Mouse (Mus musculus) hematopoietic stem cell, adult 5-6 weeks (primary cell): ENCODE measurements at regions not wholly inside any gene's neighbourhood (a gene's known extent, or its start where the extent isn't known, plus 50 kb on each side); places are given as distances from the start of the nearest gene placed in this dataset.

Experiments used
- ATAC-seq, 2 experiments: fragments of 125-278 bp in 1 of 2; replicated peaks in 1 of 2; 2 replicates each; pipeline ENCODE4 v1.8.0; 2016 to 2017; ENCODE audit warnings: inconsistent platforms in 2 of 2, mild to moderate bottlenecking in 2 of 2, moderate number of reproducible peaks in 2 of 2, low read depth in 1 of 2, moderate TSS enrichment in 1 of 2; ENCODE audit not compliant: low FRiP score in 2 of 2, poor library complexity in 2 of 2, severe bottlenecking in 2 of 2, insufficient read depth in 1 of 2, low TSS enrichment in 1 of 2

DNA sequence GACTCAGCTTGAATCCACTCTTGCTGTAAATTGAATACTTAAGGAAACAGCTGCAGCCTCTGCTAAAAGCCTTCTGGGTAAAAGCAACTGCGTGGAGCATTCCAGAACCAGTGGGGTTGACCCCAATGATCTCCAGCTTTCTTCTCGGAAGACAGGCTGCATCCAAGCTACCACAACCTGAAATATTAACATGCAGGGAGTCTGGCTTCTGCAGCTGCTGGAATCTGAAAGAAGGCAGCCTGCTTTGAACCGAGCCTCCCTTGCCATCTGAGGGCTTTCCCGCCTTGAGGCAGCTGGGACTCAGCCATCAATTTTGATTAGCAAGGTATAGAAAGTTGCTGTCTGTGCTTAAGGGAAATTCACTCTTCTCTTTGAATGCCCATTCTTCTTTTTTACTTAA lies 261.6 kb upstream of the Adcy2 start:
- ATAC-seq: no peak

DNA sequence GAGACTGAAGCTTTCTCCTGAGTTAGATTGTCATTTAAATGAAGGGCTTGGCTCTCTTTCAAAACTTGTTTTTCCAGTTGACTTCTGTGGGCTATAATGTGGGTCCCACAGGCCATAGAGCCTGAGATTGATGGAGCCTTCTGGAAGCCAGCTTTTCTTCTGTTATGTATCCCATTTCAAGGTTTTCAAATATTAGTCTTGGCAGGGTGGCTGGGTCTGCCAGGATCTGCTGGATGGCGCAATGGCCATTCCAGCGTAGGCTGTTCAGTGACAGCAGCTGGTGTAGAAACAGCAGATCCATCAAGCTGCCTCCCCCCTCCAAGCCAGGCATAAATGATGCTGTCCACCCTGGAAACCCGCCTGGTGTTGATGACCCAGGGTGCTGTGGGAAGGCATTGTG lies 264.4 kb upstream of the Adcy2 start:
- no peak for ATAC-seq

DNA sequence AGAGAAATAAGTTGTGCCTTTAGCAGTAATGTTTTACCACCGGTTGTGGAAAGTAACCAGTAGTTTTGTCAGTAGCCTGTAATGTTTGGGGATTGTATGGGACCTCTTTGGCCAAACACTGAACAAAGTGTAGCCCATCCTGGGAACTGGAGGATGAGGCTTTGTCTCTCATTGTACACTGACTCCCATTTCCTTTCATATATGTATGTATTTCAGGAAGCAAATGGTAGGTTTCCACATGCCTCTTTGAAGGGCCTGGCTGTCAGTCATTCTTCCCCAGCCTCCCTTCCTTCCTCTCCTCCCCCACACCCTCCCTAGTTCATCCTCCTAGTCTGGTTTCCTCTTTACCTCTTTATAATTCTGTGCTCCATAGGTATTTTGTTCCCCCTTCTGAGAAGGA lies 266.7 kb upstream of the Adcy2 start:
- ATAC-seq: no peak

DNA sequence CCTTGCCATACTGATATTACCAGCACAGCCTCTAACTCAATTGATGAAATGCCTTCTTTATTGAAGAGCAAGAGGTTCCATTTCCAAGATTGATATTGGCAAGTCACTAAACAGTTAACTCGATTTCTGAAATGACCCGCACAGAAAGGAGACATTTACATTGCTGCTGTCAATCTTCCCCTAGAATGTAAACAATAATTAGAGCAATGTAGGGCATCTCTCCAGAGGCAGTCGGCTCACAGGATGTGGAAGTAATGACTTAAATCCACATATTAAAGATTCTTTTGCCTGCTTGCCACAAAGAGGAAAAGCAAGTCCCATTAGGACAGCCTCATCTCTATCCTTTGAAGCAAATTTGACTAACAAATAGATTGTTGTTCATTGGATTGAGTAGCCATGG lies 261.0 kb upstream of the Nsun2 start:
- ATAC-seq: no peak

DNA sequence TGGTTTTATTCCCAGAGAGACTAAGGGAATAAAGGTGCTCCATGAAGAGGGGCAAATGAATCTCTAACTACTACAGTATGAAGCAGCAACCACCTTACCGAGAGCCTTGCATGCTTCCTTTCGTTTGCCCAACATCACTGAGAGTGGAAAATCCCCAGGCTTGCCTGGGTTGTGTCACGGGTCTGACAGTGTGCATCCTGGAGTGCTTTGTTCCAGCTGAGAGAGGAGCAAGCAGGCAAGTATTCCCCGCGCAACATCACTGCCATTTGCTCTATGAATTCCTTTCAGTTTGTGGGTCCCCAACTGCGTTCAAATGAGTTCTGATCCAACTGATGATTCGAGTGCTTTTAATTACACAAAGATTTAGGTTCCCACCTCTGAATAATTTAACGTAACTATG lies 253.9 kb upstream of the Nsun2 start:
- no peak for ATAC-seq

DNA sequence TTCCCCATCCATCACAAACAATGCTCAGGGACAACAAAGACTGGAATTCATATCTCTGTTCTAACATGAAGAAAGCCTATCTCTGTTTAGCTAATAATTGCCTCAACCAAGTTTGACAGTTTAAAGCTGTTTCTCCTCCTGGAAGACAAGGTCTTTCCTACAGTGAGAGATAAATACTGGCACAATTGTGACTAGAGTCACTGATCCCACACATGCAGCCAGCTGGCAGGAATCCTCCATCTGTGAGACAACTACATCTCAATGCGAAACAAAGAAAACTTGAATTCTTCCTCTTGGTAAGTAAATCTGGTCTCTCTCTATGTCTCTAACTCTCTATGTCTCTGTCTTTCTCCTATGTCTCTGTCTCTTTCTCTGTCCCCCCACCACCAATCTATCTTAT lies 239.1 kb upstream of the Nsun2 start:
- ATAC-seq: no peak

DNA sequence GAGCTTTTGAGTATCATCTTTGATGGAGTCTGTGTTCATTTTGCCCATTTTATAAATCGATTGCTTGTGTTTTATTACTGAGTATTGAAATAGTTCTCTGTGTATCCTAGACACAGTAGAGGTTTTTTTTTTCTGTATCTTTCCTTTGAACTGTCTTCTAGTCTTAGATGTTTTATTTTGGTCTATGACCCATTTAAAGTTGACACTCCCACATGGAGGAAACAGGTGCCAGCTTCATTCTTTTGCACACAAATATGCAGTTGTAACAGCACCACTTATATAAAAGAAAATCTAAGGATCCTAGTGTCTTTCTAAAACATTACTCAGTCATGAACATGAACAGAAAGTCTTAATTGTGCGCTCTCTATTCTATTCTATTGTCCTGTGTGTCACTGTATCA lies 230.2 kb upstream of the Nsun2 start:
- ATAC-seq: no peak

DNA sequence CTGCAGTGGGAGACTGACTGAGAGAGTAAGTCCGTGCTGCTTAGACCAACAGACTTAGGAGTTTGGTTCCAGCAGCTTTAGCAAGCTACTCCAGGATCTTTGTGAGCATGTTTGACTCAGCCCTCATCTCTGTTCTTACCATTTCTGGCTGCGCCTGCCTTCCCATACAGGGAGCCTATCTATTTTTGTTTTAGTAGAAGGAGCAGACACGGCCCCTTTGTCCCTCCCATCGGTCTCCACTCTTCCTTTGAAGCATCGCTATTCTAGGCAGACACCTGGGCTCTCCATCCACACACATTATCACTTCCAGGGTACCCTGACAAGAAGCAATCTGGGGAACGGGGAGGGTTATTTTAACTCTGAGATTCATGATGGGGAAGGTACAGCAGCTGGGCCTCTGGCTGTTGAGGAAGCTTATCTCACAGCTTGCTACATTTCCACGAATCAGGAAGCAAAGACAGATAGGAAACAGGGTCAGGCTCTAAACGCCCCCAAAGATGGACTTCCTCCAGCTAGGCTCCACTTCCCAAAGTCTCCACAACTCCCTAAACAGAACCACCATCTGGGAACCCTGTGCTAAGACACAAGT lies 203.0 kb upstream of the Nsun2 start:
- no peak for ATAC-seq

DNA sequence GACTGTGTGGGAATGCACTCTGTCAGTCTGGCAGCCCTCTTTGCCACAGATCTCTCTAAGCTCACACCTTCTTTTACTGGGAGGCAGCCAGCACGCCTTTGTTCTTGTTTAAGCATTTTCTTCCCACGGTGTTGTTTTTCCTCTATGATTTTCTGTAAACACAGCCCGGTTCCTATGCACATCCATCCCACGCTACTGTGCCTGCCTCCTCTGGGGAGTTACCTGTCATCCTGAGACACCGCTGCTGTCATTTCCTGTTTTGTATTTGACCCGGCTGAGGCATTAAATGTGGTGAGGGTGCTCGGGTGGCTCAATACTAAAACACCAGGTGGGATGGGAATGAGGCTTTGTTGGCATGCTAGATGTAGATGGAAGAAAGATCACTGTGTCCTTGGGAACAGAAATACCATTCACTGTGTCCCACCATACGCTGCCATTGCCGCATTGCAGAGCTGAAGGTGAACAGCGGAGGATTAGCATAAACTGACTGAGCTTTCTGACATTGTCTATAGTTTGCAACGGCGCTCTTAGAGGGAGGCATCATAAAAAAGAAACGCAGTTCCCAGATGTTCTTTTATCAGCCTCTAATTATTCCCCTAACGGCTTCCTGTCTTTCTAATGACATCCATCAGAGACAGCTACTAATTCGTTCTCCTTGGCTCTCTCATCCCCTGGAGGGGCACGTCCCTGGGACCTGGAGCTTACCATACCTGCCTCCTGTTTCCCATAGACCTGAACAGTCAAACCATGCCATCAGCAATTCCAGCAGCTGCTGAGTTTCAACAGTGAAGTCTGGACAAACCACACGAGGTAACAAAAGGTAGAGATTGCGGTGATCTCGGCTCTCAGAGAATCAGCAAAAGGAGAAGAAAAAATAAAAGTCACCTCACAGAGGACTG lies 201.8 kb upstream of the Nsun2 start:
- ATAC-seq: no peak

DNA sequence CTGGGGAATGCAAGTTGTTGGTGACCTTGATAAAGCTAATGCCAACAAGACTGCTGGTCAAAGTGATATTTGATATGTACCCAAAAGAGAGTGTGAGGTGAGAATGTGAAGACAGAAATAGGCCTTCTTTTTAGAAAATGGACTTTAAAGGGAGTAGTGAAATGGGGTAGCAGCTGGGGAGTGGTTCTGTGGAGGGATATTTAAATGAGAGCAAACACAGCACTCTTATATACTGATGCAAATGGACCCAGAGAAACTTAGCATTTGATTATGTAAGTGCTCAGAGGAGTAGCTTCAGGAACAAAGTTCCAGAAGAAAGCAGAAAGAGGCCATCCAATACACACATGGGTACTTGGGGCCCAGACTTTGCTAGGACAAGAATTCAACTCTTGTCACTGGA lies 189.7 kb upstream of the Nsun2 start:
- no peak for ATAC-seq

DNA sequence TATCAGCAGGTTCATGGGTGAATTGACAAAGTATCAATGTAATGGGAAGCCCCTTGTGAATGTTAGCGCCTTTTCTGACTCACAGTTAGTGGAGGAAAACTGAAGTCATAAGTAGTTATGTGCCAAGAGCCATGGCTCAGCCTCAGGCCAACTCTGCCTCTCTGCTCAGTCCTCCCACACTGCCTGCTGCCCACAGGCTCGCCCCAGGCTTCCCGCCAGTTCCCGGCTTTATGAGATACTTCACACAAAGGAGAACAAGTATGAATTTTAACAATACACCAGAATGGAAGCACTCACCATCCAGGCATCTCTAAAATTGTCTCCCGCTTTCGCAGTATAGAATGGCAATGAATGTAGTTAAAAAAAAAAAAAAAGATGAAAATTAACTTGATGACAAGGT lies 176.1 kb upstream of the Nsun2 start:
- no peak for ATAC-seq

DNA sequence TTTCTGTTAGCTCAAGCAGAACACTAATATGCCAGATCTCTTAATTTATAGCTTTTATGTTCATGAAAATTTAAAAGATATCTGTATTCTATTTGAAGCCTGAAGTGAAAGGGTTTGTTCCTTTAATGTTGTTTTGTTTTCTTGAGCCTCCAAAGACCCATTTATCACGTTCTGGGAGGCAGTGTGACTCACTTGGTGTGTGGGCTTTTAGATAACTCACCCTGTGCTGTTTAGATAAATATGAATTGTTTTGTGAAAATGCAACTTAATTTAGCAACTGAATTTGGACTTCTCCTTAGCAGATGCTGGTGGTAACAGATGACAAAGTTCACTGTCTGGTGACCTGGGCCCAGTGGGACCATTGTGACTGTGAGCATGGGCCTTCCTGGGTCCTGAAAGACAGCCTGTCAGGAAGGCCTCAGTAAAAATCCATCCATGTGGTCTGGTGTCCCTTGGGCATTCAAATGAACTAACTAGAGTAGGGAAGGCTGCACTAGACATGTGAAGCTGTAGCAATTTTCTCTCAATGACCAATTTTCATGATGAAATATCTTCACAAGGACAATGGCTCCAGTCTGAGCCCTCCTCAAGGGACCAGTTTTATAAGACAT lies 167.6 kb upstream of the Nsun2 start:
- no peak for ATAC-seq

DNA sequence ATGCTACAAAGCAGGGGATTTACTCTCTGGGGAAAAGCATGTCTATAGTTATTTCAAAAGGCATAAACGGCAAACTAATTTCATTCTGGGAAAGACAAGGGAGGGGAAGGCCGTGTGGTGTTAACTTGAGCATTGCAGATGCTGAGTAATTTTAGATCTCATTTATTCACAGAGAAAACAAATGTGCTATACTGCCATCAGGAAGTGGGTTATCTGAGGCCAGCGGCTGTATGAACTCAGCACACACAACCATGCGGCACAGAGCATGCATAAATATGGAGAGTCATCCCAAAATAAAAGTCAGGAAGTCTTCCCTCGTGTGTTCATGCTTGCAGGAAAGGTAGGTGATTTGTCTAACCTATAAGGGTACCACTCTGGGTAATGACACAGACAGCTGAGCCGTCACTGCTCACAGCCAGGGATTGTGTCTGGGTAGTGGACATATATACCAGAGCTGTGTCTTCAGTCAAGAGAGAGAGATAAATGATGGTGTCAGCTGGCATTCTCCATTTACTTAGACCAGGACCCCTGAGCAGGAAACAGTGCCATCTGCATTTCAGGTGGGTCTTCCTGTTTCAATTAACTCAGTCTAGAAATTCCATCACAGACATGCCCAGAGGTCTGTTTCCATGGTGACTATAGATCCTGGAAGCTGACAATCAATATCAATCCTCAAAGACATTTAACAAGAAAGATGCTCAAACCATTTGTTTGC lies 160.3 kb upstream of the Nsun2 start:
- ATAC-seq: no peak

DNA sequence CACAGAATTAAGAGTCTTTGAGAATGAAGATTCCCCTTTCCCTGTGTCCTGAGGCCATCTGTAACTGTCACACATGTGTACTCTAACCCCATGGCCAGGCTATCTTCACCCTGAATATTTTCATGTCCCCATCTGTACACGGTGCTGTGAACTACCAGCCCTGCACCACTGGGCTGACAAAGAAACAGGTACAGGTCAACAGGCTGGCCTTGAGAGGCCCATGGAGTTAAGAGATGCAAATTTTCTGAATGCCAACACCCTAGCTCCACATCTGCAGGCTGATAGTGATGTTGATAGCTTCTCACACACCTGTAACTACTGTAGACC lies 159.8 kb upstream of the Nsun2 start:
- ATAC-seq: no peak

DNA sequence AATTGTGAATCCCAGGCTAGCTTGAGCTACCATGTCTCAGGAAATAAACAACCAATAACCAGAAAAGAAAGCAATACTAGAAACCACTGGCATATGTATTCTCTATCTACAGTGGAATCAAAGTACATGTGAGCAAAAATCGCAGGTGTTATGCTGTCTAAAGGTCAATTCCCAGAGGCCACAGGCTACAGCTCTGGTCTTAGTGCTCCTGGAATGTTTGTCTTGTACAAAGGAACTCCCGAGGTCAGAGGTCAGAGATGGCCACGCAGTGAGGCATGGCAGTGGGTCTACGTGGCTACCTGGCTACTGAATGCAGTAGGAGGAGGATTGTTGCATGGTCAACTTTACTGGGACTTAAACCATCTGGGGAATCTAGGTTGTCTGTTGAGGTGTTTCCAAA lies 153.1 kb upstream of the Nsun2 start:
- no peak for ATAC-seq

DNA sequence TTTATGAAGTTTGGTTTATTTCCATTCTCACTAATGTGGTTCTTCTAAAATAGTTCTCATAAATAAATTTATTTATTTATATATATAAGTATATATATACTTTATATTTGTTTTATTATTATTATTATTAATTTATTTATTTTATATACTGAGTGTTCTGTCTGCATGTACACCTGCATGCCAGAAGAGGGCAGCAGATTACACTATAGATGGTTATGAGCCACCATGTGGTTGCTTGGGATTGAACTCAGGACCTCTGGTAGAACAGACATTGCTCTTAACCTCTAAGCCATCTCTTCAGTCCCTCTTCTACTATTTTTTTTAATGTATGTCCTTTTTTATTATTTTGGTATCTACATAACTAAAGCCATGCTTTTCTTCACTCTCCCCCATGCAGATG lies 148.8 kb upstream of the Nsun2 start:
- no peak for ATAC-seq

DNA sequence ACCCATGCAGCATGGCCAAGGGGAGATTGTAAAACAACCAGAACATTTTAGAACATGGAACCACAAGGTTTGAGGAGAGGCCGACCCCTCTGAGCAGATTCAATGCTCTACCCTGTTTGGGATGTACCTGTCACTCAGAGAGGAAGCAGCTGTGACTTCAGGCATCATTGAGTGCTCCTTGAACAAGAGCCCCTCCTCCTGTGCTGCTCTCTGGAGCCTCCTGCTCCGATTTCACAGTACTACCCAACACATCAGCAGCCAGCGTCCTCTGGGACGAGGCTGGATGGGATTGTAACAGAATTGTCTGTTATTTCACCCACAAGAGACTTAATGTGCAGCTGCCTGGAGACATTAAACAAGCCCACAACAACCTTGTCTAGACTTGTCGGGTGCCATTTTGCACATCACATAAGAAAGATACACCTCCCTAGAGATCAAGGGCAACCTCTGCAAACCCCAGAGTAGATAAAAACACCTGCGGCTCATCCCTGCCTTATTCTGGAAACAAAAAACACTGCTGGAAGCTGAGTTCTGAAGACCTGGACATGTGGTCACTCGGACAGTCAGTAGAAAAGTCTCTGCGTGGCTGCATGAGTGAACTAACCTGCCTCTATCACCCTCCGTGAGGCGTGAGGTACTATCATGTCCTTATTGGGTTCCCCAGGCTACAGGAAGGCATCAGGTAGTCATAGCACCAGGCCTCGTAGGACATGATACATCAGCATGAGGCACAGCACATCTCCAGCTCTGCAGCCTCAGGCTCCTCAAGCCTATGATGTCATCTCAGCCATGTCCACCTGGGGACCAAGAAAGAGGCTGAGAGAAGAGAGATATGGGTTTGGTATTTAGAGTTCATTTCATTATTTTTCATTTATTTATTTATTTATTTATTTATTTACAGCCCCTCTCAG lies 140.4 kb upstream of the Nsun2 start:
- no peak for ATAC-seq
